Mouse (Mus musculus): ENCODE measurements around the gene Echdc3.

The Echdc3 gene

DNA sequence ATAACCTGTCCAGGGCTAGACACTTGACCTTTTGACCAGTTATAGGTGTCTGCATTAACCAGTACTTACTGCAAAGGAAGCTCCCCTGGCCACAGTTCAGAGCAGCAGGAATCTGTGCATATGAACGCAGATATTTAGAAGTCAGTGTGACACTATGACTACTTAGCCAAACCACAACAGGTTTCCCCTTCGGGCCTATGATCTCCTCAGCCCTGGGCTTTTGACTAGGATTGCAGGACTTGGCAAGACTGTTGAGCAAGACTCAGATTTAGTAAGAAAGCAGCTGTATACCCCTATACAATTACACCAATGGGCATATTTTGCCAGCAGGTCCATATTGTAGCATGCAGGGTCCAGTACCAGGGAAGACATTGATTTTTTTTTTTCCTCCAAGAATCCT is 44.3 kb downstream of the Echdc3 start:
- DNase-seq (ENCODE audit: low read depth, low spot score), result no peak

DNA sequence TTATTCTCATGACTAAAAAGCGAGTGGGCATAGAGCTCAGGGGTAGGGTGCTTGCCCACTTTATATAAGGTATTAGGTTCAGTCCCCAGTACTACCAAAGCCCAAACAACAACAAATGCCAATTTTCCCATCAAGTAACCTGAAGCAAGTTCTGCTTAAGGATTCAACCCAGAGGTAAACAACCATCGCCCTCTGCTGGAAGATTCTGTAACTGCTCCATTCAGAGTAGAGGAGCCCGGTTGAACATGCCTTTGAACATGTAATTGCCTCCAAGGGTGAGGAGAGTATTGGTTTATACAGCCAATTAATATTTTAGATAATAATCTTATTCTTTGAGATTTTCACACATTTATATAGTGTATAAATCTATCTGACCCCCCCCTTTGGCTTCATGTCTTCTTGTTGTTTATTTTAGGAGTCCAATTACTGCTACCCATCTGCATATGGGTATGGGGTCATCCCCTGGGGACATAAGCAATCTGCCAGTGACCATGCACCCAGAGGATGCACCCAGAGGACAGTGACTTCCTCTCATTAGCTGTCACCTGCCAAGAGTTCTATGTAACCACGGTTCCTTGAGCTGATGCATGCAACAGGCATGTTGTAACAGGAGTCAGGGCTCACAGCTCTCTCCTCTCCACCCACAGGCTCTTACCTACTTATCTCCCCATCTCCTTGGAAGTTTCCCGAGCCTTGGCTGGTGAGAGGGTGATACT is 44.8 kb downstream of the Echdc3 start:
- DNase-seq (ENCODE audit: low read depth, low spot score), result peak; percentile 83

GRCm38 (mm10) chr2:6165771-6166170 is 47.1 kb downstream of the Echdc3 start:
- no peak for DNase-seq (ENCODE audit: low read depth, low spot score)

DNA sequence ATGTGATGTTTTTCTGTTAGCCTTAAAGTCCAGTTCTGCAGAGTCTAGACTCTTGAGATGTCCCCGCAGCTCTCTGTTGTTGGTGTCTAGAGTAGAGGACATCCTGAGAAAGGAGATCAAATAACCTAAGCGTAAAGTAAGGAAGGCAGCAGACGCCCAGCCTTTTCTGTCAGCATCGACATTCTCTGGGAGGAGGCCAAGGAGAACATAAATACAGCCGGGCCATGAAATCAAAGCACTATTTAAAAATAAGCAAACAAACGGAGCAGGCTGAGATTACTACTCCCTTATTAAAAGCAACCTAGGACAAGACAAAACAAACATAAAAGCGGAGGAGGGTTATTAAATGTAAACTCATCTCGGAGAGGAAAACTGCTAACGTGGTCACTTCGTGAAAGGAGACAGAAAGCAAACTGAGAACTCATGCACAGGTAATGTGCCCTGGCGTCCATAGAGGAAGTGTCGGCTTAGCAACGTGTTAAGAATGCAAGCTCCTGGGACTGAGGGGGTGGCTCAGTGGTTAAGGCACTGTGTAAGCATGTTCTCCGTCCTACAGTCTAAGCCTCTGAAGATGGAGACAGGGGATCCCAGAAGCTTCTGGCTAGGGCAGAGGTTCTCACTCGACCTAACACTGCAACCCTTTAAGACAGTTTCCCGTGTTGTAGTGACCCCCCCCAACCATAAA is 48.1 kb downstream of the Echdc3 start:
- no peak for DNase-seq (ENCODE audit: low read depth, low spot score)

DNA sequence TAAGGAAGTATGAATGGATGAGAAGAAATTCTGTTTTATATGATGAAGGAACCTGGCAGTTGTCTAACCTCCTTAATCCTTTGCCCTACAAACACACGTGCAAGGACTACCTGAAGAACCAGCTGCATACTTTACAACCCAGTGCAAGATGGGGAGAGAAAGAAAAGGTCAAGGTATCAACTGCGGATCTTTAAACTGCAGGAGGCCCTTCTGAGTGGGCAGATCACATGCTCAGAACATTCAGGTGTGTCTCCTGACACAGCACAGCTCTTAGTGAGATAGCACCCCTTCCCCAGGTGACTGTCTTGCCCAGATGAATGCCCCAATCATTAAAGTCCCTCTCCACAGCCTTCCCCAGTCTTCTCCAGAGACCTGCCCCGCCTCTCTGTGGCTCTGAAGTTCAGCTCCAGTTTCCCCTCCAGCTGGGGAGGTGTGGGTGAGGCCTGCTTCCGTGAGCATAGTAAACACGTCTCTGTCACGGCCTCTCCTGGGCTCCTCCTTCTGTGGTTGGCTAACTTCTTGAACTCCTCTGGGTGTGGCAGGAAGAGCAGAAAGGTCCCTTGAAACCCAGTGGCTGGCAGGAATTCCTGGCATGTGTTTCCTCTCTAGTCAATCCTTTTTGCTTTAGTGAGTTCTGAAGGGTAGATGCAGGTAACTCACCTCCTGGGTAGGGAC is 50.3 kb downstream of the Echdc3 start:
- peak; percentile 89 for DNase-seq (ENCODE audit: low read depth, low spot score)

DNA sequence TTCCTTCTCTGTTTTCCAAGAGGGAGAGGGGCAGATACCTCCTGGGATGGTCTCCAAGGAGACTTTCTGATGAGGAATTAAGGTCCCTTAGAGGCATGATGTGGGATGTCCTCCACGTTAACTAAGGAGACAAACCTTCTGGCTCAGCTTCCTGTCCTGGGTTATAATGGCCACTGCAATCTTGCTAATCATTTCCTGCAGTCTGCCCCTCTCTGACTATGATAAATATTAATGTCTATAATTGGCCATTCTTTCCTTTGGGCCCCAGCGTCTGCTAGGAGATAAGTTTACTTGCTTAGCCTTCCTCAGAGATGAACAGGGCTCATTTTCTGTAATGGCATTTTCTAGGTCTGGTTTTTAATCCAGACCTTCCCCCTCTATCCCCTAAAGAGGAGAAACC is 53.1 kb downstream of the Echdc3 start:
- DNase-seq (ENCODE audit: low read depth, low spot score), result no peak

GRCm38 (mm10) chr2:6159219-6159618 is 53.6 kb downstream of the Echdc3 start:
- DNase-seq (ENCODE audit: low read depth, low spot score), result no peak

GRCm38 (mm10) chr2:6157635-6158034 is 55.2 kb downstream of the Echdc3 start:
- DNase-seq (ENCODE audit: low read depth, low spot score), result no peak

DNA sequence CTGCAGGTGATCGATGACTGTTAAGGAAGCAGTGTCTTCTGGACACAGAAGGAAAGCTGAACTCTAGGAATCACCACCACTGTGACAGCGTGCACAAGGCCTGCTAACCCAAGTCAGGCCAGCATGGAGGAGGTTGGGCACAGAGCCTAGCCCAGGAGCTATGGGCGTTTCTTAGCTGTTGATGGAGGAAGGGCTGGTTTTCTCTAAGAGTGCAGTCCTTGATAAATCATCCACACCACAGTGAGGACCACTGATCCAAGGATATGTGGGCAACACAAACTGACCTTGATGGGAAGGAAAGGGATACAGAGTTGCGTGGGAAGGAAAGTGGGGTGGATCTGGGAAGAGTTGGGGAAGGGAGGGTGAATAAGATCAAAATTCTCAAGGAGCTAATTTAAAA is 55.6 kb downstream of the Echdc3 start:
- no peak for DNase-seq (ENCODE audit: low read depth, low spot score)

GRCm38 (mm10) chr2:6149801-6150200 is 63.0 kb downstream of the Echdc3 start:
- DNase-seq (ENCODE audit: low read depth, low spot score), result no peak

DNA sequence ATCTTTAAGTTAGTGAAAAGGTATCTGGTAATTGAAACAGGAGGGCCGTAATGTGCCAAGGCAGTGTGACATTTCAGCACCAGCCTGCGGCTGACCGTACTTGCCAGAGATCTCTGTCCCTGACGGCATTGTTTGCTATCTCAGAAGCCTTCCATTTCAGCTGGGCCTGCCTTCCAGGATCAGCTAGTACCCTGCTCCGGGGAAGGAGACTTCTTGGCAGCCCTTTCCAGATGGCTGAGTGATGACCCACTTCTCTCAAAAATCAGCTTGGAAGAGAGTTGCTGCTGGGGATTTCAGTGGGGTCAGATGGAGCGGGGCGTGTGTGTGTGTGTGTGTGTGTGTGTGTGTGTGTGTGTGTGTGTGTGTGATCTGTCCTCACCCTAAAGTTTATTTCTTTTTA is 65.9 kb downstream of the Echdc3 start:
- no peak for DNase-seq (ENCODE audit: low read depth, low spot score)

GRCm38 (mm10) chr2:6146257-6146656 is 66.6 kb downstream of the Echdc3 start:
- DNase-seq (ENCODE audit: low read depth, low spot score), result no peak

DNA sequence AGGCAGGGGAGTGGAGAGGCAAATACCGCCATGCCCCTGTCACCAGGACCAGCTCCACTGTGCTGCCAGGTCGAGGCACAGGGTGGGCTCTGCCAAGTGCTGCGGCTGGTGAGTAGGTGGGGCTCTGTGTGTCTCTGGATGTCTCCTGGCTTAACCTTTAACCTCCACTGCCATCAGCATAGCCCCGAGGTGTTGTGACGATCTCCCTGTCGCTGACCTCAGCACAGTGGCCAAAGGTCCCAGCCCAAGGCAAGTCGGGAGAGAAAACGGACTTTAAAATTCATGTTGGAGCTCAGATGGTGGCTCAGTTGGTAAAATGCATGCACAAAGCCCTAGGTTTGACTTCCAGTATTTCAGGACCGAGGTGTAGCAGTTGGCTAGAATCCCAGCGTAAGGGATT is 67.2 kb downstream of the Echdc3 start:
- no peak for DNase-seq (ENCODE audit: low read depth, low spot score)

GRCm38 (mm10) chr2:6142915-6143654 is 69.7 kb downstream of the Echdc3 start:
- peak; percentile 79 for DNase-seq (ENCODE audit: low read depth, low spot score)

DNA sequence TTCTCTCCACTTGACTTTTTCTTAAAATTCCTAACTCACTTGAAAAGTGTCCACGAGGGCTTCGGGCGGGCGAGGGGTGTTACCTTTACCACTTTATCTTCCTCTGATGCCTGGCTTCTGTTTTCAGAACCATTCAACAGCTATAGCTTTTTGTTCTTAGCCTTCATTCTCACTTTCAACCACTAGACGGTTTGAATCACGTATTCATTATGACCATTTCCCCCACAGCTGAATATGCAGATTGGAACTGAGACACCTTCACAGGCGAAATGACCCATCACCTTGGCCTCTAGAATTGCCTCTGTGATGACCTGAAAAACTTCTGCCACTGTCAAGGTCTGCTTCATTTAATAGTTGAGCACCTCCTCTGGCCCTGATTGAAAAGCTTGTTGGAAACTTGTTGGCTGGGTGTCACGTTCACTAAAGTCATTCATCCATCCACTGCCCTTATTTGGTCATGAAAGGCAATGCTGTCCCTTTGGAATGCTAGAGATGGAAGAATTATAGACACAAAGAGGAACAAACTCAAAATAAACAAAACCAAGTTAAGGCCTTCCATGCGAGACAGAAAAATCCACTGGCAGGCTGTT is 72.2 kb downstream of the Echdc3 start:
- no peak for DNase-seq (ENCODE audit: low read depth, low spot score)

Data from ZHBTc4 (cell line).